8 mouse cellular contexts compared by ENCODE assay signal in genomic region chrX:13347027-13347840, GRCm38 (mm10).
DNase-seq lines count a peak whose midpoint lies in the region.

No protein-coding gene starts in this region.

- peaks cover 30% of the 10 kb centered on the region for H3K27me3 ChIP-seq in megakaryocyte, embryonic 14.5 days (replicated peaks)

- H3K4me1 ChIP-seq in megakaryocyte, embryonic 14.5 days: peaks cover 15% of the 10 kb centered on the region

- H3K4me3 ChIP-seq in megakaryocyte, embryonic 14.5 days (replicated peaks): peak overlapping the region; percentile 91

- peak; percentile 70 for DNase-seq in WW6 (ENCODE audit: low read depth, low spot score)
- peak; percentile 72 to 78 for DNase-seq in cerebellum, postnatal 25 days
- DNase-seq in gastrocnemius, adult 8-10 months (ENCODE audit: low spot score in 2 of 2): peak; percentile 18 to 51
- peak; percentile 80 for DNase-seq in induced T-regulatory cell, adult 2 months (ENCODE audit: low read depth)
- peak; percentile 45 to 68 for DNase-seq in left cerebral cortex, adult 9 months (ENCODE audit: low spot score in 2 of 2)
- peak; percentile 64 to 69 for DNase-seq in right cerebral cortex, adult 2 months (ENCODE audit: low spot score in 2 of 2)
- DNase-seq in urinary bladder, postnatal 36 days (ENCODE audit: low spot score in 2 of 2): peak; percentile 35 to 58

- H3K9me3 ChIP-seq in megakaryocyte, embryonic 14.5 days: no peaks in the 10 kb centered on the region

- no peaks in the 10 kb centered on the region for H3K36me3 ChIP-seq in megakaryocyte, embryonic 14.5 days (replicated peaks; ENCODE audit: low read length)

Comparison
In these comparisons a context has a peak if more than half of its experiments do, and no peak if none do; other contexts are left out.
1. Peak in every context shown above with its lines: DNase-seq and H3K4me3 ChIP-seq.